Mouse (Mus musculus) C2C12 (cell line): ENCODE results near the gene Cog3.

Experiments
- CEBPB ChIP-seq: IDR thresholded peaks from one replicate; pipeline ENCODE4 v1.6.1; 2011; ENCODE audit warnings: low read depth, mild to moderate bottlenecking, control low read depth, moderate library complexity
- CTCF ChIP-seq: IDR thresholded peaks from one replicate; pipeline ENCODE4 v1.5.1; 2011; ENCODE audit not compliant: control insufficient read depth, insufficient read depth, insufficient read length
- MAX ChIP-seq: IDR thresholded peaks from one replicate; pipeline ENCODE4 v1.6.1; 2011; ENCODE audit warnings: mild to moderate bottlenecking, control low read depth
- MYOG ChIP-seq: IDR thresholded peaks from one replicate; pipeline ENCODE4 v1.6.1; 2011; ENCODE audit not compliant: control insufficient read depth, insufficient read length; ENCODE audit errors: extremely low read depth
- USF1 ChIP-seq: IDR thresholded peaks from one replicate; pipeline ENCODE4 v1.6.1; 2011; ENCODE audit warnings: low read depth, mild to moderate bottlenecking, control low read depth, moderate library complexity

DNA sequence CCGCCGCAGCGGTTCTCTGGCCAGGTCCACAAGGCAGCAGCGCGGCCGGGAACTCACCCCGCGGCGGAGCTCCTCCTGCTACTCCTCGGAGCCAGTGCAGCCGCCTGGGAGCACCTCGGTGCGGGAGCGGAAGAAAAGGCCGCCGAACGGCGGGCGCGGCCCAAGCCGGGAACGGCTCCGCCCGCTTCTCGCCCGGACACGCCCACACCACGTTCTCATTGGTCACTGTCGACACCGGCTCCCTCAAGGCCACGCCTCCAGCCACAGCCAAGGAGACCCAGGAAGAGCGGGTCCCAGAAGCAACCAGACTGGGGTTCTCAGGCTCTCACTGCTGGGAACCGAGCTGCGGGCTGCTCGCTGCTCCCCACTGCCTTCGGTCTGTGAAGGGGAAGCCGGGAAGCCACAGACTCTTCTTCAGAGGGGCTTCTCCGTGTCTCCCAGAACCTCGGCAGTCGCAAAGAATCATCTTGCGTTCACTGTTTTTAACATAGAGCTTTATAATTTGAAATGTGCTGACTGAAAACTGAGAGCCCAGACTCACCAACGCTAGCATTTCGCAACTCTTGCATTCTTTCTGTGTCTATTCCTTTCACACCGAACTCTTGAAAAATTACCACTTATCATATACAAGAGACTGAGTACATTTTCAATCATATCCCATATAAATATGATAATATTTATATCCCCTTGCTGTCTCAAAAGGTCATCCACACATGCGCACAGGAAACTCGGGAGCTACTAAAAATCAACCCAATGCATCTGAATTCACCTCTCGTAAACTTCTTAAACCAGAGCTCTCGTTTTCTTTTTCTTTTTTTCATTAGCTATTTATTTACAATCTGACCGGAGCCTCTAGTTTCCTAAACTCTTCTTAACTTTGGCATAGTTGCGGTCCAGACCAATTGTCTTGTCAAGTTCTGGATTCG is 32.8 kb upstream of the Cog3 start, which contains the start of gene Slc25a30:
- no peak for TF ChIP-seq CTCF
- peak; percentile 84 for TF ChIP-seq CEBPB
- TF ChIP-seq USF1, result no peak
- TF ChIP-seq MAX, result no peak
- TF ChIP-seq MYOG, result no peak
